Mouse (Mus musculus) retina, embryonic 14.5 days (tissue): ENCODE data around the gene Nr1h4.

ENCODE experiments used
- DNase-seq: peaks from one replicate; pipeline ENCODE4 v3.0.0-alpha.2; 2015; ENCODE audit warnings: low spot score

Nr1h4 gene

DNA sequence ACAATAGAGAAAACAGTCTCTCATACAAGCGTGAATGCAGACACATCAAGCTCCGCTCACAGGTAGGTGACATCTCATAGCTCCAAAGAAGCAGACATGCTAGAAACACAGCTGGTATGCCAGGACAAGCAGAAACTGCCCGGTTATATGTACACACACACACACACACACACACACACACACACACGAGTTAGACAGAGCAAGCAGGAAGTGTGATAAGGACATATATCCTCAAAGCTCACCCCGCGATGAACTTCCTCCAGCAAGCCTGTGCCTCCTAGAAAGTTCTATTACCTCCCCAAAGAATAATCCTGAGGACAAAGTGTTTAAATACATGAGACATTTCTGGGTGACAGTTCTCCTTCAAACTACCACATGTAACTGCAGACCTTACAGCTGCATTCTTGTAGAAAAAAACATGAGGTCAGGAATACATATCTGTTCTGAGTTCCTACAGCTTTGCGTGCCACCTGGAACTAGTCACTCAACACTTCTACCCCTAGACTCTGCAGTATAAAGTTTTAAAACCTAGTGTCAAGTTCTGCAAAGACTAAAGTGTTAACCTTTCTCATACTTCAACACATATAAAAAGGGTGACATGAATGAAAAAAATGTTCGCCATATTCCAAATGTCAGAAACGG, 11.5 kb downstream of the Nr1h4 start:
- no peak for DNase-seq

- DNase-seq, result no peak
Observed at GRCm38 (mm10) chr10:89520381-89520780, 13.0 kb downstream of the Nr1h4 start.

DNA sequence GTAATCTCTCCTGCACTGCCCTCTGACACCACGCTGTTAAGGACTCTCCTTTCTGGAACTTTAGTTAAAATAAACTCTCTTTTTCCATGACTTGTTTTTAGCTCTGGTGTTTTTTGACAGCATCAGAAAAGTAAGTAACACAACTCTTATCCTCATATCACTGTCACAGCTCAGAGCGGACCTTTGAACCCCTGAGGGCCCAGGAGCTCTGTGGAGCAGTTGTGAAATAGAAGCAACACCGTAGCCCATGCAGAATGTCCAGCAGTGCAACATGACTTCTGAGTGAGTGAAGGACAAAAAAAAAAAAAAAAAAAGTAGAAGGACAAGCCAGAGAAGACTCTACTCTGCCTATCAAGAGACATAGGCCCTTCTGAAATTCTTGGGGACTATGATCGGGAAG, 14.2 kb downstream of the Nr1h4 start:
- no peak for DNase-seq

DNA sequence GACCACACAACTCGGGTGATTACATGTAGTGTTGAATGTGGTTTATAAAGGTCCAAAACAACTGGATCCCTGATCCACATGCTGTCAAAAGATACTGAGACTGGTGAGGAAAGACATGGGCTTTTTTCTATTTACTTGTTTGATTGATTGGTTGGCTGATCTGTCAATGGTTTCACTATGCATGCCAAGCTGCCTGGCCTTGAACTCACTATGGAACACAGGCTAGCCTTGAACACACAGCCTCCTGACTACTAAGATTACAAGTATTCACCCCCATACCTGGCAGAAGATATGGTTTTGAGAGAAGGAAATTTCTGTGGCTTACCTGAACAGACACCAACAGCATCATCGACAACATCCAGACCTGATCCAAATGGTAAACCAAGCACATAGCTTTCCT, 15.0 kb downstream of the Nr1h4 start:
- DNase-seq, result no peak

DNA sequence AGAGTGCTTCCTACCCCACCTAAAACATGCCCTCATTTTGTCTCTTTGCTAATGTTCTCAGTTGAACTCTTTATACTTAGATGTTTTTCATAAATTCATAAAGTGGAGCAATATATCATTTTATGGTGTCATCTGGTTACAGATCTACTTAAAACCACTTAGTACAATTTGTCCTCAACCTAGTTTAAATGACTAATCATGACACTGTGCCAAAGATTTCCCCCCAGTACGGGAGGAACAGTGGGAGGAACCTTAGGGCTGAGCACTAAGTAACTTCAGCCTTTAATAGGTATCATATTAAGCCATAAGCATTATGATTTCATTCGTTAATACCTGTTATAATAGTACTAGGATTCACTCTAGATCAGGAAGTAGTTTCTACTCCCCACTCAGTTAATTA, 17.6 kb downstream of the Nr1h4 start:
- no peak for DNase-seq

DNA sequence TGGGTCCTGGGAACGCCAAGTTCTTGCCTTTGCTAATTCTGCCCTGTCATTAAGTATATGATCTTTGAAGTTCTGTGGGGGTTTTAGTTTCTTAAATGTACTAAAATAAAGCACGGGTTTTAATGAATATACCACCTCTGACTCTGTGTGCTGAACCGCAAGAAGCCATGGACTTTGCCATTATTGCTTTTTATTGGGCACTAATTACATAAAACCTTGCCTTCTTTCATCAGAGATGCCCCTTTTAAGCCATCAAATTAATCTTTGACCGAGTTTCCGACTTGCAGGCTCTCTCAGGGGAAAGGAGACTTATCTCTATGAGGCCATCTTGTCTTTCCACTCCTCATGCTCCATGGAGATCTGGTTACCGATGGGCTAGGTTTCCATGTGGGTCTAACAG, 20.8 kb downstream of the Nr1h4 start:
- DNase-seq, result no peak

DNA sequence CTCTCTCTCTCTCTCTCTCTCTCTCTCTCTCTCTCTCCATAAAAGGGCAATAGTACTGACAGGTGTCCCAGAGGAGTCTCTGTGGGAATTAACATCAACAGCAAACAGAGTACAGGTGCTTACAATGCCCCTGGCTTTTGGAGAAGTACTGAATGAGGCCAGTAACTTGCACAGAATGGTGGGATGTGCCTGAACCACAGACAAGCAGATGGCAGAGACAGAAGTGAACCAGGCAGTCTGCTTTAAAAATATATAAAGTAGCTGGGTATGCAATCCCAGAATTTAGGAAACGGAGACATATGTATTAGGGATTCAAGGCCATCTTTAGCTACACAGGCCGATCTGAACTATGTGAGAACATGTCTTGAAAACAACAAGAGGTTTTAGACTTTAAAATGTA, 22.8 kb downstream of the Nr1h4 start:
- no peak for DNase-seq

- DNase-seq, result no peak
Observed at GRCm38 (mm10) chr10:89508567-89508966, 24.8 kb downstream of the Nr1h4 start.

DNA sequence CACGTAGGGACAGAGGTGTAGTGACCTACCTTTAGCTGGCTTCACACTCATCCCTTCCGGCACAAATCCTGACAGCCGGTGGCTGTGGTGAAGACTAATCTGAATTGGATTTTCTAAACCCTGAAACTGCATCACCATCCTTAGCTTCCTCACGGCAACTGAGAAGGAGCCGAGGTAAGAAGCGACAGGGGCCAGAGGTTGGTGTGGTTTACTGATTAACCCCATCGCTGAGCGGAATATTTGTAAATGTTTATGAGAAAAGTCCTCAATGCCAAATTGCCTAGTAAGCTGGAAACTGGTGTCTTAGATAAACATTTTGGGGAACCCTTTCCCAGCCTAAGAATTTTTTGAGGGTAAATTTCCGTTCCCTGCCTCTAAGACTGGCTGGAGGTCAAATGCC, 26.9 kb downstream of the Nr1h4 start:
- DNase-seq, result no peak

DNA sequence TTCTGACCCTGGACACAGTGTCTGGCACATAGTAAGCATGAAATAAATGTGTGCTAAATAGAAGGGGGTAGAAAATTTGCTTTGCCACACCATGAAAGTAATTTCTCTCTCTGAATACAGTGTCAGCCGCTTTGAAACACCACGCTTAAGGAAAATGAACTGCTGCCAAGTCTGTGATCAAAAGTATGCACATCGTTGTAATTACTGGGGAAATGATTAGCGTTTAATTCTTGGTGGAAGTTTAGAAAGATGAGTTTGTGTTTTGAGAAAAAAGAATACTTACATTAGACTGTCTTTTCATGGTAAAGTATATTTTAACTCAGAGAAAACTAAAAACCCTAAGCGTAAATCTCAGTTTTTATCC, 27.8 kb downstream of the Nr1h4 start:
- peak; percentile 37 for DNase-seq

DNA sequence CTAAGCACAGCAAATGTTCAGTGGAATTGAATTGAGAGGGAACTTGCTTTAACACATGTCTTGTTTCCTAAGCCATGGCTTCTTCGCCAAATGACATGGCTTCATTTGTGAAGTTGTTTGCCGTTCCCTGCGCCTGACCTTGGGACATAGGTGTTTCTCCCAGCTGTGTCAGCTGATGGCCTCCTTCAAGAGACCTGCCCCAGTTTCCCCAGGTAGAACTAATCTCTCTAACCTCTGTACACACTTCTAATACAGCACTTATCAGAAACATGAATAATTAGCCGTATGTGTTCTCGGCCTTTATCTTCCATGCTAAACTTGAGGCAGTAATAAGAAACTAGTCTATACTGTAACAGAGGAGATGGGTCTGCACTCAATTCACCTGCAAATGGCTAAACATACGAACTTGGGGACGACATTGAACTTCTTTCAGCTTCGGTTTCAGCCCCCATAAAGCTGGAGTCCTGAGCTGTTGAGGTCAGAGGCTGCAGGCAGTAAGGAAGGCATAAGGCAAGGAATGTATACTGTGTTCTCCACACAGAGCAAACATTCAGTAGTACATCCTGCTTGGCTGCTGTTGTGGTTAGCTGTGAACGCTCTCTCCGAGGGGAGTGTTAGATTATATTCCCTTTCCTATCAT, 28.3 kb downstream of the Nr1h4 start:
- no peak for DNase-seq

GRCm38 (mm10) chr10:89502986-89503560, 30.3 kb downstream of the Nr1h4 start:
- DNase-seq, result no peak

- DNase-seq, result no peak
Observed at GRCm38 (mm10) chr10:89501902-89502301, 31.5 kb downstream of the Nr1h4 start.

DNA sequence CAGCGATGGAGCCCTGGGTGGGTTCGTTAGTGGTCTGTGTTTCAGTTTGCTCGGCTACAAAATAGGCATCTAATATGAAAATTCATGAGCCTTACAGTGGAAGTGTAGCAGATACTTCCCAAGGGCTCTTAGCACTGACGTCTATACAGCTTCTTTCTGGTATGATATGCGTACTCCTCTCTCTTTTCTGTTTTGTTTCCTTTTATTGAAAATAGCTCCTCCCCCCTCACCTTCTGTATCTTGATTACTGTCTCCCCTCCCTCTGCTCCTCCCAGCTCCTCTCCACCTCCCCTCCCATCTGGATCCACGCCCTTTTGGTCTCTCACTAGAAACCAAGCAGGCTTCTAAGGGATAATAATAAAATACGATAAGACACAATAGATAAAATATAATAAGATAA, 37.8 kb downstream of the Nr1h4 start:
- DNase-seq, result no peak

GRCm38 (mm10) chr10:89491321-89491720, 42.1 kb downstream of the Nr1h4 start:
- peak; percentile 70 for DNase-seq

DNA sequence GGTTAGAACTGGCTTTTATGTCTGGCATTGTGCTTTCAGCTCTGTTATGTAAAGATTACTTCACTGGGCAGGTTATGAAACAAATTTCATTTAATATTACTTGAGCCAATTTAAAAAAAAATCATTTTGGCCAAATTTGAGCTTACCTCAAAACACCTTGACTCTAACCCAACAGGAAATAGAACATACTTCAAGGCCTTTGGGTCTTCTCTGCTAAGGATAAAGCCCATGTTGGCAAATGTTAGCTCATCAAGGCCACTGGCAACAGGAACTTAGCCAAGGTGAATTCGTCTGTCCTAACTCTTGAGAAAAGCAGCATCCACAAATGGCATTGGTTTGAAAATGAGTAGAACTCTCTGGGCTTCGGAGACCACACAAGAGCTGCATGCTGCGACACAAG, 43.1 kb downstream of the Nr1h4 start:
- DNase-seq, result no peak

DNA sequence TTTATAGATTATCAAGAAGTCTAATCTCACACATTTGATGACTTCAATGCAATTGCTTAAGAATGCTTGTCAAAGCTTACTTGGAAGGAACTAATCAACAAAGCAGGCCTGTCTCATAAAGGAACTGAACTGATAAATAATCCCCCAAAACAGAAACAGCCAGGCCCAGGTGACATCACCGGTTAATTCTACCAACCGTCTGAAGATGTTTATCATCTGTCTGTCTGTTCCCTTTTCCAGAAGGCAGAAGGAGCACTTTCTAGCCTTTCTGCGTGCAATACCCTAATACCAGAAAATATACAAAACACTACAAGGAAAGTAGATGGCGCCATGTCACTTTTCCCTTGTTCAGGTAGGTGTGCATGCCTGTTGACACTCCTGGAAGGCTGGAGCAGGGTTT, 43.9 kb downstream of the Nr1h4 start:
- no peak for DNase-seq

DNA sequence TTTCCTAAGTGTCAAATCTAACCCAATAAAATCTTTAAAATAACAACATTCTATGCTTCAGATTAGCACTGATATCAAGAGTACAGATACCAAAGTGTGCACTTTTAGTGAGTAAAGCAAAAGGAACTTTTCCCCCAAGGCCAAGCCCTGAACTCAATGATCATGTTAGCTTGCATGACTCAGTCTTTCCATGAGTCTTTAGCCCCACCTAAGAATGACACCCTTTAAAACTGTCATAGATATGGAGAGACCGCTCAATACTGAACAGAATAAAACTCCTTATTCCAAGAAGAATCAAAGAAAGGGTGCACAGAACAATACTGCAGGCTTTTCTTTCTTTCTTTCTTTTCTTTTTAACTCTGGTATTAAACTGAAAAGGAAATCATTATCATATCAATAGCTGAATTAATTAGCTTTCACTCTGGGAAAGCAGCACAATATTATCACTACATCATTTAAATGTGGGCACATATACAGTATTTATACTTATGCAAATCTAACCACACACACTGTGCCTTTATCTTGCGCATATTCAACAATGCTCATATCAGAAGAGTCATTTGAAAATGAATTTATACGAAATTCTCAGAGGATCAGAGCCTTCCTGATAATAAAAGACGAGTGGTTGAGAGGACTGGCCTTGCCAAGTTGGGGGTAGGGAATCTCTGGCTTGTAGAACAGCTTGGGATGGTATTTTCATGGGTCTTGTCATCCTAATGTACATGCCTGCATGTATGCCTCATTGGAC, 46.2 kb downstream of the Nr1h4 start:
- DNase-seq, result no peak

- no peak for DNase-seq
Observed at GRCm38 (mm10) chr10:89484907-89485306, 48.5 kb downstream of the Nr1h4 start.

DNA sequence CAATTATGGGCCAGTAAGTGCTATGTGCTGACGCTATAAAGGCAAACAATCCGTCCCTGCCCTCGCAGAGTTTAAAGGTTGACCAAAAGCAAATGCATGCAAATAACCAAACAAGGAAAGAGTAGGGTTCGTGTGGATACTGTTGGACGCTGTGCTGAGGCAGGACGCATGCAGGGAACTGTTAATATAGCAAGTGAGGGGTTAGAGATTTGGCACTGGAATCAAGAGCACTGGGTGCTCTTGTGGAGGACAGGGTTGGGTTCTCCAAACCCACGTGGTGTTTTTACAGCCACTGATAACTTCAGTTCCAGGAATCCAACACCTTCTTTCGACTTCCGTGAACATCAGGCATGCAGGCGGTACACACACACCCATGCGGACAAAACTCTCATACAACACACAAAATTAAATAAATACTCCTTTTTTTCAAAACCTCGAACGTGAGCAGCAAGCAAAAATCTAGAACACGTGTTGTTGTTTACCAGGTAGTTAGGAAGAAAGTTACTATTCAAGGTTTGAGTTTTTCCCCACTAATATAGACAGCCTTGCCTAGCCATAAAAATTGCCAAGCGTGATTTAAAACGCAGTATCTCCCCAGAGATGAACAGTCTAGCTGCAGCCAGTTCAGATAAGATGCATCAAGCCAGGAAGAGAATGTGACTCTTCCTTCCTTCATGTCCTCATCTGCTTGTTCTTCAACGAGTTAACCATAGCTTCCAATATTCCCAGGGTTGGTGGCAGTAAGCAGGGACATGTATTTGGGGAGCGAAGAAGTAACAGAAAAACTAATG, 49.4 kb downstream of the Nr1h4 start:
- DNase-seq, result no peak

DNA sequence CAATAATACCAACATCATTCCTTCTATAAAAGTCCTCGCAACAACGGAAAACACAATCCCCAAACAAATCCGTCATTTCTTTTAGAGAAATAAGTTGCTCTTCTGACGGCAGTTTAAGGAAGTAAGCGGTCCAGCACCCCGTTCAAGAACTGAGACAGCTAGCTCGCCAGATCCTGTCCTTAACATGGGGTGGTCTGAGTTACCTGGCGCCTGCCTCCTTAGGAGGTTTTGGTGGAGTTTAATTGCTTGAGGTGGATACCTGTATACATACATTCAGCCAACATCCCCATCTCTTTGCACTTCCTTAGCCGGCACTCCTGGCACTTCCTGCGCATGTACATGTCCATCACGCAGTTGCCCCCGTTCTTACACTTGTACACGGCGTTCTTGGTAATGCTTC, 50.3 kb downstream of the Nr1h4 start:
- DNase-seq, result no peak

GRCm38 (mm10) chr10:89482142-89482681, 51.2 kb downstream of the Nr1h4 start:
- DNase-seq, result peak; percentile 47
